Mouse (Mus musculus) lung, embryonic 14.5 days (tissue): ENCODE measurements around the gene Zcchc10. TPM values are rescaled to one million over a fixed set of nuclear protein-coding genes. Genes with fewer than 3 reads are reported as not detected.
A peak's percentile ranks its signal among the peaks of the same experiment; 100 is the strongest.

ENCODE experiments used
- ATAC-seq: fragments of 200-750 bp; cut with Nextera tagmentation; 2 replicates; pipeline ENCODE4 v1.8.0; 2017; ENCODE audit warnings: mild to moderate bottlenecking, moderate TSS enrichment, moderate library complexity; ENCODE audit not compliant: insufficient read depth
- DNase-seq: peaks from one replicate; pipeline ENCODE4 v3.0.0-alpha.2; 2015
- H3K27ac ChIP-seq: fragments of 300-500 bp; sonication (generic); 2 replicates; pipeline ENCODE4 v1.5.1; 2014; ENCODE audit warnings: low read depth, mild to moderate bottlenecking, moderate library complexity
- H3K27me3 ChIP-seq: fragments of 300-500 bp; sonication (generic); 2 replicates; pipeline ENCODE4 v1.6.1; 2014; ENCODE audit warnings: low read length, control low read depth; ENCODE audit not compliant: insufficient read depth
- H3K36me3 ChIP-seq: fragments of 300-500 bp; sonication (generic); 2 replicates; pipeline ENCODE4 v1.6.1; 2014; ENCODE audit warnings: control low read depth; ENCODE audit not compliant: insufficient read depth
- H3K4me1 ChIP-seq: fragments of 300-500 bp; sonication (generic); 2 replicates; pipeline ENCODE4 v1.6.1; 2014; ENCODE audit warnings: antibody characterized with exemption, control low read depth; ENCODE audit not compliant: insufficient read depth
- H3K4me2 ChIP-seq: fragments of 300-500 bp; sonication (generic); 2 replicates; pipeline ENCODE4 v1.6.1; 2014; ENCODE audit warnings: mild to moderate bottlenecking
- H3K4me3 ChIP-seq: fragments of 300-500 bp; sonication (generic); 2 replicates; pipeline ENCODE4 v1.5.1; 2014; ENCODE audit warnings: low read depth, low read length
- H3K9ac ChIP-seq: fragments of 300-500 bp; sonication (generic); 2 replicates; pipeline ENCODE4 v1.6.1; 2014
- H3K9me3 ChIP-seq: fragments of 300-500 bp; sonication (generic); 2 replicates; pipeline ENCODE4 v1.6.1; 2016; ENCODE audit warnings: low read depth, low read length, control low read depth
- CTCF ChIP-seq: IDR thresholded peaks from 2 replicates; pipeline ENCODE4 v1.5.1; 2016; ENCODE audit warnings: antibody characterized with exemption, low read depth
- WGBS: fragments of 180-500 bp; shearing (Covaris S2); extraction: QIAGEN DNeasy Blood & Tissue Kit; methylation state at CpG from one replicate; pipeline ENCODE4 v1.1.7; 2014; 5-methylcytosine and 5-hydroxymethylcytosine counted together
- polyA plus RNA-seq: library from polyadenylated mRNA; unstranded; fragments of >200 nt; fragmentation: Nextera tagmentation; extraction: Ambion mirVana; gene quantifications from 2 replicates; pipeline ENCODE4 v1.2.1, GENCODE M21; 2014

Zcchc10 gene
- polyA plus RNA-seq, 1 experiment from 2014 or later: 27.7 TPM

GRCm38 (mm10) chr11:53296880-53297279 is 27.6 kb upstream of the Zcchc10 start:
- no peak for TF ChIP-seq CTCF
- no peak overlapping the region for H3K9ac ChIP-seq
- H3K4me1 ChIP-seq: peaks cover 7% of the 10 kb centered on the region; the same call in 1 of the 2 replicates
- H3K4me3 ChIP-seq: no peak overlapping the region
- DNase-seq (no peak), ATAC-seq (no peak)
- H3K9me3 ChIP-seq: no peaks in the 10 kb centered on the region
- 72% methylated on average over 4 of the region's 4 CpGs for WGBS
- H3K4me2 ChIP-seq: no peak overlapping the region
- H3K27me3 ChIP-seq: no peaks in the 10 kb centered on the region
- peaks cover 26% of the 10 kb centered on the region for H3K36me3 ChIP-seq
- H3K27ac ChIP-seq: no peak overlapping the region

GRCm38 (mm10) chr11:53297947-53298860 is 26.3 kb upstream of the Zcchc10 start:
- peak overlapping the region; percentile 99 for H3K9ac ChIP-seq
- peak overlapping the region; percentile 81 for H3K4me2 ChIP-seq
- no peak for TF ChIP-seq CTCF
- no peaks in the 10 kb centered on the region for H3K27me3 ChIP-seq
- H3K36me3 ChIP-seq: peaks cover 14% of the 10 kb centered on the region; the same call in 1 of the 2 replicates
- WGBS: 85% methylated on average over 7 of the region's 7 CpGs
- H3K27ac ChIP-seq: no peak overlapping the region
- no peaks in the 10 kb centered on the region for H3K9me3 ChIP-seq
- H3K4me1 ChIP-seq: peaks cover 7% of the 10 kb centered on the region; the same call in 1 of the 2 replicates
- DNase-seq (no peak), ATAC-seq (no peak)
- H3K4me3 ChIP-seq: peak overlapping the region; percentile 99

- Histone ChIP-seq H3K36me3 (peaks cover 7% of the 10 kb centered on the region; the same call in 1 of the 2 replicates), H3K27ac (peak overlapping the region; percentile 99), H3K4me3 (peak overlapping the region; percentile 99), H3K4me1 (peaks cover 7% of the 10 kb centered on the region; the same call in 1 of the 2 replicates), H3K9ac (peak overlapping the region; percentile 99), H3K27me3 (no peaks in the 10 kb centered on the region), H3K9me3 (no peaks in the 10 kb centered on the region), H3K4me2 (peak overlapping the region; percentile 81)
- ATAC-seq (peak; percentile 75), DNase-seq (peak; percentile 70)
- under 1% methylated on average over 80 of the region's 80 CpGs for WGBS
- TF ChIP-seq CTCF: no peak
Measured at GRCm38 (mm10) chr11:53299551-53300329, 24.7 kb upstream of the Zcchc10 start.

GRCm38 (mm10) chr11:53300330-53301166 is 23.9 kb upstream of the Zcchc10 start, which contains the start of gene Hspa4:
Gene Hspa4, minus strand, starts transcription at chr11:53300457.
- H3K27me3 ChIP-seq: no peaks in the 10 kb centered on the region
- H3K36me3 ChIP-seq: peaks cover 7% of the 10 kb centered on the region; the same call in 1 of the 2 replicates
- peak; percentile 100 for DNase-seq
- under 1% methylated on average over 58 of the region's 58 CpGs for WGBS
- TF ChIP-seq CTCF: no peak; the same call in 1 of the 2 replicates
- H3K9ac ChIP-seq: peak within 1 kb of the TSS; percentile 99
- H3K4me1 ChIP-seq: peaks cover 7% of the 10 kb centered on the region; the same call in 1 of the 2 replicates
- peak; percentile 96 for ATAC-seq
- peak within 1 kb of the TSS; percentile 99 for H3K27ac ChIP-seq
- peak within 1 kb of the TSS; percentile 99 for H3K4me3 ChIP-seq
- no peaks in the 10 kb centered on the region for H3K9me3 ChIP-seq
- H3K4me2 ChIP-seq: peak within 1 kb of the TSS; percentile 82

GRCm38 (mm10) chr11:53301167-53301515 is 23.3 kb upstream of the Zcchc10 start:
- H3K27ac ChIP-seq: peak overlapping the region; percentile 99
- ATAC-seq (no peak), DNase-seq (no peak)
- H3K36me3 ChIP-seq: peaks cover 7% of the 10 kb centered on the region; the same call in 1 of the 2 replicates
- no peaks in the 10 kb centered on the region for H3K27me3 ChIP-seq
- TF ChIP-seq CTCF: no peak
- H3K4me3 ChIP-seq: peak overlapping the region; percentile 99
- H3K9ac ChIP-seq: peak overlapping the region; percentile 70
- peaks cover 7% of the 10 kb centered on the region; the same call in 1 of the 2 replicates for H3K4me1 ChIP-seq
- no peaks in the 10 kb centered on the region for H3K9me3 ChIP-seq
- H3K4me2 ChIP-seq: peak overlapping the region; percentile 82
- 42% methylated on average over 9 of the region's 9 CpGs for WGBS

GRCm38 (mm10) chr11:53304044-53304840 is 20.2 kb upstream of the Zcchc10 start:
- Histone ChIP-seq H3K9ac (no peak overlapping the region), H3K36me3 (no peaks in the 10 kb centered on the region), H3K27ac (no peak overlapping the region), H3K4me2 (no peak overlapping the region), H3K27me3 (no peaks in the 10 kb centered on the region), H3K9me3 (no peaks in the 10 kb centered on the region), H3K4me3 (no peak overlapping the region), H3K4me1 (peaks cover 15% of the 10 kb centered on the region)
- TF ChIP-seq CTCF: no peak
- no peak for ATAC-seq
- 81% methylated on average over 14 of the region's 14 CpGs for WGBS
- DNase-seq: no peak
